Mouse (Mus musculus) bone marrow, adult 2 months (tissue): Measurements from ENCODE around the gene Phf1. TPM values are rescaled to one million over a fixed set of nuclear protein-coding genes. Genes with fewer than 3 reads are reported as not detected.

Experiments used
- H3K27ac ChIP-seq: fragments of 200-500 bp; 2 replicates; pipeline ENCODE4 v1.5.1; 2012; ENCODE audit warnings: low read depth, mild to moderate bottlenecking, control low read depth, inconsistent platforms, low read length; ENCODE audit not compliant: control insufficient read depth, poor library complexity, insufficient read depth
- H3K4me1 ChIP-seq: fragments of 200-500 bp; 2 replicates; pipeline ENCODE4 v1.6.1; 2011; ENCODE audit warnings: low read length; ENCODE audit not compliant: control insufficient read depth, insufficient read depth
- H3K4me3 ChIP-seq: fragments of 200-500 bp; replicated peaks from 2 replicates; pipeline ENCODE3; 2011; ENCODE audit warnings: mild to moderate bottlenecking, low read depth, low read length, control low read depth; ENCODE audit not compliant: control insufficient read depth
- CTCF ChIP-seq: fragments of 200-500 bp; IDR thresholded peaks from 2 replicates; pipeline ENCODE4 v1.5.1; 2011; ENCODE audit warnings: low read length, control low read depth; ENCODE audit not compliant: control insufficient read depth, insufficient read depth
- POLR2A ChIP-seq: fragments of 200-500 bp; IDR thresholded peaks from 2 replicates; pipeline ENCODE4 v1.6.1; 2011; ENCODE audit warnings: low read depth, mild to moderate bottlenecking, control low read depth, low read length, borderline replicate concordance; ENCODE audit not compliant: control insufficient read depth
- WGBS: fragments of 180-500 bp; shearing (Covaris S2); methylation state at CpG from one replicate; pipeline ENCODE4 v1.1.7; 2018; 5-methylcytosine and 5-hydroxymethylcytosine counted together
- polyA plus RNA-seq: library from polyadenylated mRNA; stranded (reverse); fragments of >200 nt; gene quantifications from 2 replicates; pipeline ENCODE4 v1.2.4, GENCODE M21; 2011; ENCODE audit warnings: low replicate concordance; ENCODE audit not compliant: missing spikeins, insufficient read depth, insufficient read length

Gene Phf1
- 43.0 and 63.9 TPM in 2 replicates for polyA plus RNA-seq

- Histone ChIP-seq H3K4me3 (peak within 1 kb of the TSS; percentile 79), H3K4me1 (peaks cover 1% of the 10 kb centered on the region; the same call in 1 of the 2 replicates), H3K27ac (peak within 1 kb of the TSS; percentile 90)
- WGBS, result under 1% methylated on average over 43 of the region's 43 CpGs
- TF ChIP-seq CTCF (no peak), POLR2A (no peak; the same call in 1 of the 2 replicates)
Measured at GRCm38 (mm10) chr17:26932839-26933398, at the start of gene Phf1. TSS of gene Phf1 (plus strand) at chr17:26933052.

- TF ChIP-seq POLR2A, result no peak
- no peak for TF ChIP-seq CTCF
- Histone ChIP-seq H3K4me3 (no peak overlapping the region), H3K4me1 (peaks cover 3% of the 10 kb centered on the region; the same call in 1 of the 2 replicates), H3K27ac (no peak overlapping the region)
- WGBS, result 84% methylated on average over 6 of the region's 6 CpGs
Measured at GRCm38 (mm10) chr17:26883585-26883984, 49.3 kb upstream of the Phf1 start.

- H3K4me3 ChIP-seq, result peak overlapping the region; percentile 53
- 6% methylated on average over 25 of the region's 25 CpGs for WGBS
- H3K4me1 ChIP-seq, result peaks cover 3% of the 10 kb centered on the region; the same call in 1 of the 2 replicates
- no peak overlapping the region for H3K27ac ChIP-seq
- peak; percentile 36; the same call in 1 of the 2 replicates for TF ChIP-seq CTCF
- TF ChIP-seq POLR2A, result no peak
Measured at GRCm38 (mm10) chr17:26884995-26885926, 47.6 kb upstream of the Phf1 start.

GRCm38 (mm10) chr17:26886047-26886749 lies 46.7 kb upstream of the Phf1 start:
- TF ChIP-seq CTCF, result peak; percentile 99
- peak; percentile 38; the same call in 1 of the 2 replicates for TF ChIP-seq POLR2A
- Histone ChIP-seq H3K4me1 (peaks cover 3% of the 10 kb centered on the region; the same call in 1 of the 2 replicates), H3K27ac (no peak overlapping the region), H3K4me3 (peak overlapping the region; percentile 65)
- WGBS, result 6% methylated on average over 30 of the region's 30 CpGs

- H3K4me1 ChIP-seq, result peaks cover 3% of the 10 kb centered on the region; the same call in 1 of the 2 replicates
- H3K27ac ChIP-seq, result no peak overlapping the region
- WGBS, result 51% methylated on average over 3 of the region's 3 CpGs
- H3K4me3 ChIP-seq, result no peak overlapping the region
- TF ChIP-seq CTCF (no peak), POLR2A (no peak)
Measured at GRCm38 (mm10) chr17:26887926-26888325, 44.9 kb upstream of the Phf1 start.

GRCm38 (mm10) chr17:26892635-26893375 lies 40.0 kb upstream of the Phf1 start:
- 77% methylated on average over 16 of the region's 16 CpGs for WGBS
- no peak overlapping the region for H3K27ac ChIP-seq
- no peaks in the 10 kb centered on the region for H3K4me1 ChIP-seq
- TF ChIP-seq POLR2A (no peak), CTCF (no peak)
- no peak overlapping the region for H3K4me3 ChIP-seq

- Histone ChIP-seq H3K27ac (no peak overlapping the region), H3K4me1 (no peaks in the 10 kb centered on the region), H3K4me3 (no peak overlapping the region)
- WGBS, result 63% methylated on average over 6 of the region's 6 CpGs
- TF ChIP-seq POLR2A (no peak), CTCF (no peak)
Measured at GRCm38 (mm10) chr17:26893492-26893891, 39.4 kb upstream of the Phf1 start.
